Mouse (Mus musculus) hindbrain, postnatal 0 days (tissue): ENCODE data around the gene Fnbp1. TPM values are rescaled to one million over a fixed set of nuclear protein-coding genes. Genes with fewer than 3 reads are reported as not detected.

Experiments used
- ATAC-seq: fragments of 200-750 bp; cut with Nextera tagmentation; 2 replicates; pipeline ENCODE4 v1.8.0; 2017; ENCODE audit warnings: mild to moderate bottlenecking, moderate TSS enrichment, moderate library complexity
- DNase-seq: peaks from one replicate; pipeline ENCODE4 v3.0.0-alpha.2; 2015; ENCODE audit warnings: low spot score
- H3K27ac ChIP-seq: fragments of 300-500 bp; sonication (generic); 2 replicates; pipeline ENCODE4 v1.5.1; 2014; ENCODE audit warnings: mild to moderate bottlenecking
- H3K27me3 ChIP-seq: fragments of 300-500 bp; sonication (generic); 2 replicates; pipeline ENCODE4 v1.6.1; 2014; ENCODE audit warnings: low read length, mixed read lengths; ENCODE audit not compliant: insufficient read depth
- H3K36me3 ChIP-seq: fragments of 300-500 bp; sonication (generic); 2 replicates; pipeline ENCODE4 v1.6.1; 2014; ENCODE audit warnings: low read length, mixed read lengths; ENCODE audit not compliant: insufficient read depth
- H3K4me1 ChIP-seq: fragments of 300-500 bp; sonication (generic); 2 replicates; pipeline ENCODE4 v1.6.1; 2014; ENCODE audit warnings: antibody characterized with exemption, low read length, mixed read lengths; ENCODE audit not compliant: insufficient read depth
- H3K4me2 ChIP-seq: fragments of 300-500 bp; sonication (generic); 2 replicates; pipeline ENCODE4 v1.6.1; 2014; ENCODE audit warnings: low read depth, mild to moderate bottlenecking, low read length, moderate library complexity, mixed read lengths
- H3K4me3 ChIP-seq: fragments of 300-500 bp; sonication (generic); 2 replicates; pipeline ENCODE4 v1.5.1; 2014; ENCODE audit warnings: low read length
- H3K9ac ChIP-seq: fragments of 300-500 bp; sonication (generic); replicated peaks from 2 replicates; pipeline ENCODE4 v1.6.1; 2014; ENCODE audit warnings: mild to moderate bottlenecking, low read length, moderate library complexity, mixed read lengths
- H3K9me3 ChIP-seq: fragments of 300-500 bp; sonication (generic); 2 replicates; pipeline ENCODE4 v1.6.1; 2016; ENCODE audit warnings: low read length, mixed read lengths
- CTCF ChIP-seq: IDR thresholded peaks from 2 replicates; pipeline ENCODE4 v1.5.1; 2016; ENCODE audit warnings: antibody characterized with exemption, control low read depth, low read depth
- WGBS: fragments of 180-500 bp; shearing (Covaris S2); extraction: QIAGEN DNeasy Blood & Tissue Kit; methylation state at CpG from one replicate; pipeline ENCODE4 v1.1.7; 2014; 5-methylcytosine and 5-hydroxymethylcytosine counted together
- polyA plus RNA-seq: library from polyadenylated mRNA; unstranded; fragments of >200 nt; fragmentation: Nextera tagmentation; extraction: Ambion mirVana; gene quantifications from 2 replicates; pipeline ENCODE4 v1.2.1, GENCODE M21; 2015
- total RNA-seq: library from RNA; depleted of rRNA; stranded (reverse); fragments of >200 nt; gene quantifications from 2 replicates; pipeline ENCODE4 v1.2.3, GENCODE M21; 2014; rRNA removed

Gene Fnbp1
- 20.1 and 24.1 TPM in 2 replicates for total RNA-seq
- polyA plus RNA-seq: 31.0 and 32.1 TPM in 2 replicates

DNA sequence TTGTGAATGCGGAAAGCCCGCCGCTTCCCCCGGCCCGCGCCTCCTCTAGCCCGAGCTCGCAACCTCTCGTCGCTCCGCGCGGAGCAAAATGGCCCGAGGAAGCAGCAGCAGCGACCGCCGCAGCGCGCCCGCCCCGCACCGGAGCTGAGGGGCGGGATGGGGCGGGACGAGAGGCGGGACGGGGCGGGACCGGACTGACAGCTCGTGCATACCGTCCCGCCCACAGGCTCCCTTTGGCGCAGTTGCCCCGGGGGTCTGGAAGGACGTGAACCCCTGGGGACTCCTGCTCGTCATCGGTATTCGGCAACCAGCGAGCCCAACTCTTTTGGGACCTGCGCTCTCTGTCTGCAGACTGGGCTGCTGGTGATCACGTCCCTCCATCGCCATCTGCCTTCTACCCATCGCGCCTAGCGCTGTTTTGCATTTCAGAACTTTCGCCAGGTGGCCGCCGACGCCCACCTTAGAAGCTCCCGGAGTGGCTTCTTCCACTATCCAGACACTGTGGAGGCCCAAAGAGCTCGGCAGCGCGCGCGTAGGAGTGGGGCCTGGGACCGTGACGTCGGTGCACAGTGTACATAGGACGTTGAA lies at the start of gene Fnbp1:
Gene Fnbp1, minus strand, starts transcription at position 142 of the 588 bp plus-strand sequence.
- peak within 1 kb of the TSS; percentile 96 for H3K4me3 ChIP-seq
- H3K4me1 ChIP-seq: peaks cover 9% of the 10 kb centered on the region
- no peaks in the 10 kb centered on the region for H3K36me3 ChIP-seq
- ATAC-seq: peak; percentile 94
- TF ChIP-seq CTCF: peak; percentile 51
- no peaks in the 10 kb centered on the region for H3K9me3 ChIP-seq
- peak within 1 kb of the TSS; percentile 70 for H3K4me2 ChIP-seq
- peak; percentile 92 for DNase-seq
- no peaks in the 10 kb centered on the region for H3K27me3 ChIP-seq
- H3K9ac ChIP-seq: peak within 1 kb of the TSS; percentile 96
- H3K27ac ChIP-seq: peak within 1 kb of the TSS; percentile 93
- WGBS: under 1% methylated on average over 59 of the region's 59 CpGs

DNA sequence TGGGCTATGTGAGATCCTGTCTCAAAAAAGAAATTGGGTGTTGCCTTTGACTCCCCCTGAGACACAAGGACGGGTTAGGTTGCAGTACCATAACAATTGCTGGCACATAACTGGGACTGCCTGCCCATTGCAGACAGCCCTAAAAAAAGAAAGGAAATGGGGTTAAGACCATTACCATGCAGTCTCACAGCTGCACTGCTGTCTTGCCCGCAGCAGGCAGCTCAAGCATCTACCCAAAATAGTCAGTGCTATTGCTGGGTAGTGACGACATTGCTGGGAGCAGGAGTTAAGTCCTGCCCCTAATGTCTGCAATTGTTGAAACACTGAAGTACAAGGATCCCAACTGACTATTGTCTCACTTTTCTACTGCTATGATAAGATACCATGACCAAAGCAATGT lies 47.8 kb upstream of the Fnbp1 start:
- no peak for DNase-seq
- no peak overlapping the region for H3K27ac ChIP-seq
- no peak overlapping the region for H3K9ac ChIP-seq
- H3K9me3 ChIP-seq: no peaks in the 10 kb centered on the region
- H3K27me3 ChIP-seq: no peaks in the 10 kb centered on the region
- ATAC-seq: no peak
- no peak for TF ChIP-seq CTCF
- 95% methylated on average over 3 of the region's 3 CpGs for WGBS
- no peaks in the 10 kb centered on the region for H3K4me1 ChIP-seq
- H3K4me2 ChIP-seq: no peak overlapping the region
- H3K36me3 ChIP-seq: peaks cover 49% of the 10 kb centered on the region
- no peak overlapping the region for H3K4me3 ChIP-seq

DNA sequence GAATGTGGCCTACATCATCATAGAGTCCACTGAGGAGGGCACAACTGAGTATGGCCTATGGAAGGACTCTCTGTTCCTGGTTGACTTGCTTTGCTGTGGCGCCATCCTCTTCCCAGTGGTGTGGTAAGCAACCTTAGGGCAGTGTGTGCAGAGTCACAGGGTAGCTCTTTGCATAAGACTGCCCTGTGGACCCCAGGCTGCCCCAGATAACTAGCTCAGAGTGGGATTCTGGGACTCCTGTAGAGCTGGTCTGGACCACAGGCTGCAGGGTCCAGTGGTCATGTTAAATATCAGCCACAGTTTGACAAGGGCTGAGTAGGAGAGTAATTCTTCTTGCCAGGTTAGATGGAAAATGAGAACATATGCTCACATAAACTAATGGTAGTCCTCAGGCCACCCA lies 46.9 kb upstream of the Fnbp1 start:
- Histone ChIP-seq H3K9ac (no peak overlapping the region), H3K4me3 (no peak overlapping the region), H3K4me2 (no peak overlapping the region), H3K4me1 (no peaks in the 10 kb centered on the region), H3K36me3 (peaks cover 59% of the 10 kb centered on the region), H3K27me3 (no peaks in the 10 kb centered on the region), H3K27ac (no peak overlapping the region), H3K9me3 (no peaks in the 10 kb centered on the region)
- TF ChIP-seq CTCF: no peak
- ATAC-seq: no peak
- no peak for DNase-seq
- WGBS: 89% methylated on average over 1 of the region's 1 CpGs

DNA sequence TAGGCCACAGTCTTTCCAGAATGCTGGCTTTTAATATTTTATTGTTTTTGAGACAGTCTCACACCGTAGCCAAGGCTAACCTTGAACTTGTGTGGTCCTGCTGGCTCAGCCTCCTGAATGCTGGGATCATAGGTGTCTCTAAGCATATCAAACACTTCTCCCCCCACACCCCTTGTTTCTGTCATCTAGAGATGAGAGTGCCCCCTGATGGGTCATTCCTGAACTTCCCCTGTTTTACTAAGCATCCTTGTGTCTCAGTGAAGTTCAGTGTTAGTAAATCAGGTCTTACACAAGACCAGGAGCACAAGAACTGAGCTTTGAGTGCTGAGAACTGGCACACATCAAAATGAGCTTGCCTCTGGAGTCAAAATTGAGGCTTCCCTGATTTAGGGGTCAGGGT lies 42.0 kb upstream of the Fnbp1 start:
- Histone ChIP-seq H3K4me1 (no peaks in the 10 kb centered on the region), H3K36me3 (peaks cover 52% of the 10 kb centered on the region), H3K9me3 (no peaks in the 10 kb centered on the region), H3K27me3 (no peaks in the 10 kb centered on the region), H3K4me2 (no peak overlapping the region), H3K9ac (no peak overlapping the region), H3K4me3 (no peak overlapping the region), H3K27ac (no peak overlapping the region)
- peak; percentile 41 for TF ChIP-seq CTCF
- DNase-seq (no peak), ATAC-seq (no peak)
- WGBS: 100% methylated on average over 1 of the region's 1 CpGs

DNA sequence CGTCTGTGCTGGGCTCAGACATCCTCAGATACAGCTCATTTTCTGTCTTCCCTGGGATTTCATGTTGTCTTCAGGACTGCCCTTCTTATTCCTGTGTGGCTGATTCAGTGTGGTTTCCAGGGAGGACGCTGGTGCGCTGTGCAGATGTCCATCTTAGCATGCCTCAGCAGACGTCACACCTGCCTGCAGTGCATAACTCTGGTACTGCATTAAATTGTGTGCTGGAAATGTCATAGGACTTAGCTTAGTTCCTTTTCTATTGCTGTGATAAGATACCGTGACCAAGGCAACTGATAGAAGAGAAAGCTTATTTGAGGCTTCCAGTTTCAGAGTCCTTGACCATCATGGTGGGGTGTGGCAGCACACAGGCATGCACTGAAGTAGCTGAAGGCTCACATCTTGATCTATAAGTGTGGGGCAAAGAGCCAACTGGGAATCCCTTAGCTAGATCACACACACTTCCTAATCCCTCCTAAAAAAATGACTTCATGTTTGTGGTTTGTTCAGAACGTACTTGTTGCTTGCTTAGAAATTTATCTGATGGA lies 41.0 kb upstream of the Fnbp1 start:
- no peak overlapping the region for H3K4me2 ChIP-seq
- ATAC-seq (no peak), DNase-seq (no peak)
- peaks cover 52% of the 10 kb centered on the region for H3K36me3 ChIP-seq
- no peak overlapping the region for H3K9ac ChIP-seq
- 90% methylated on average over 6 of the region's 6 CpGs for WGBS
- TF ChIP-seq CTCF: no peak
- H3K9me3 ChIP-seq: no peaks in the 10 kb centered on the region
- H3K4me3 ChIP-seq: no peak overlapping the region
- no peaks in the 10 kb centered on the region for H3K4me1 ChIP-seq
- H3K27me3 ChIP-seq: no peaks in the 10 kb centered on the region
- H3K27ac ChIP-seq: no peak overlapping the region

DNA sequence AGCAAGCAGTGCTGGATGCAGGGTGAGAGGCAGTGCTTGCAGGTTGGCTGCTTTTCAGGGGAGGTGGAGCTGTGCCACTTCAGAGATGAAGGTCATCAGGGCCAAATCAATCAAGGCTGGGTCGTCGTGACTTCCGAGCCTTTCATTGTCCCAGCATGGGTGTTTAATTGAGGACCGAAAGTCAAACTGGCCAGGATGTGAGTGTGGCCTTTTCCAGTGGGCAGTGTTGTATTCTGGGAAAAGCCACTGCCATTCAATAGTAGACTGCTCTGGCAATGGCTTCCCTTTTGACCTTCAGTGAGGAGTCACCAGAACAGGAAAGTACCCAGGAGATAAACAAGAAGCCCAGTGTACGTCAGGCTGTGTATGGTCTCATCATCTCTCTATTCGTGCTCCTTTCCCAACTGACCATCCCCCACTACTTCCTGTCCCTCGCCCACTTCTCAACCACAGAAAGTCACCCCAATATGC lies 38.3 kb upstream of the Fnbp1 start:
- no peak overlapping the region for H3K9ac ChIP-seq
- H3K4me2 ChIP-seq: no peak overlapping the region
- H3K4me3 ChIP-seq: no peak overlapping the region
- no peaks in the 10 kb centered on the region for H3K9me3 ChIP-seq
- peaks cover 57% of the 10 kb centered on the region for H3K36me3 ChIP-seq
- no peak for ATAC-seq
- no peaks in the 10 kb centered on the region for H3K4me1 ChIP-seq
- no peak for DNase-seq
- WGBS: 54% methylated on average over 7 of the region's 7 CpGs
- no peaks in the 10 kb centered on the region for H3K27me3 ChIP-seq
- no peak overlapping the region for H3K27ac ChIP-seq
- no peak for TF ChIP-seq CTCF

DNA sequence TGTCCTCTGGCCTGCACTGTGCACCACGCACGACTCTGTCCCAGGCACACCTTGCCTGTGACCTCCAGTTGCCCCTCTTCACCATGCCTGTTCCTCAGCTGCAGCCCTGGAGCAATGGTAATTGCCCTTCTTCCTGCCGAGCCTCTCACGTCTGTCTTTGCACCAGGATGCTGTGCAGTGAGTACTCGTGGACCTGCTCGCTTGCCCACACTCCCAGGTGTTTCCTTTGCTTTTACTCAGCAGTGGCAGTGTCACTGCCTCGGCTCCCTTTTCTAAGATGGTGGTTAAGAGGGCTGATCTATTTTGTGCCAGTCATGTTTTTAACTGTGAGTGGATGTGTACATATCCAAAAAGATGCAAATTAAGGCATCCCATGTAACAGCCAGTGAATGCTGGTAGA lies 37.7 kb upstream of the Fnbp1 start:
- no peaks in the 10 kb centered on the region for H3K27me3 ChIP-seq
- H3K9me3 ChIP-seq: no peaks in the 10 kb centered on the region
- no peak for DNase-seq
- H3K4me2 ChIP-seq: no peak overlapping the region
- no peak overlapping the region for H3K27ac ChIP-seq
- no peak for ATAC-seq
- peaks cover 50% of the 10 kb centered on the region for H3K36me3 ChIP-seq
- H3K9ac ChIP-seq: no peak overlapping the region
- WGBS: 92% methylated on average over 7 of the region's 7 CpGs
- H3K4me3 ChIP-seq: no peak overlapping the region
- no peaks in the 10 kb centered on the region for H3K4me1 ChIP-seq
- TF ChIP-seq CTCF: no peak
